Mouse (Mus musculus) neutrophil, adult 83 days (primary cell): ENCODE results near the gene Slc6a9. TPM values are rescaled to one million over a fixed set of nuclear protein-coding genes. Genes with fewer than 3 reads are reported as not detected.

Experiments used
- total RNA-seq, 2 experiments: library from RNA; stranded (reverse); gene quantifications; one replicate each; pipeline ENCODE4 v1.2.4; 2023

Gene Slc6a9
- 1 to 10 TPM; 5.5 to 8.0 TPM for total RNA-seq

DNA sequence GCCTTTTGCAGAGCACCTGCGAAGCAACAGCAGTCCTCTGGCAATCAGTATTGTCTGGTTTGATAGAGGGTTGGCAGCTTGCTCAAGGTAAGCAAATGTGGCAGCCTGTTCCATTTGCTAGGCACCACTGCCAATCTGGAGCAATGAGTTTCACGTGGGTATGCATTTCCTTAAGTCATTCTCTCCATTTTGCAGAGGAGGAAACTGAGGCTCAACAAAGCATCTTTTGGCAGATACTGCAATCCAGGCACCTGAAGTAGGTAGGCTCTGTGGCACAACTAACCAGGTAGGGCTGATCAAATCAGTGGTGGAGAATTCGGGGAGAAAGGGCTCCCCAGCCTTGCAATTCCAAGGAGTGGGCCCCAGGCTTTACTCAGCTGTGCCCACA, at the start of gene Slc6a9:
Slc6a9 (plus strand) TSS at position 50 of the 388 bp plus-strand sequence.

DNA sequence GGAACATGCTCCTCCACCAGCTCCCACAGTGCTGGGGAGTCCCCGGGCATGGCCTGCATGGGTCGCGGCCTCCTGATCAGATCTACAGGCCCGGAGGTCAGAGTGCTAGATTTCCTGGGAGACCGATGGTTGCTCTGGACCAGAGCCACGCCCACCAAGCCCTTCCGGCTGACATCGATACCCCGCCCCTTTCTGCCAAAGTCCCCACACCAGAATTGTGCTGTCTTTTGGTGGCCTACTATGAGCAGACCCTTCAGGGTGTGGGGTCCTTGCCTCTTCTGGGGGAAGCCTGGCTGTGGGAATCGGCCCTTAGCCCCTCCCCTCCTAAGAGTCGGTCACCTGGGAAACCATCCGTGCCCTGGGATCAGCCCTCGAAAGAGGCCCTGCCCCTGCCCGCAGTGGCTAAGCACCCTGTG, 38.2 kb downstream of the Slc6a9 start, which contains the start of gene Ccdc24:
Ccdc24 (minus strand) TSS at position 87 of the 416 bp plus-strand sequence.

DNA sequence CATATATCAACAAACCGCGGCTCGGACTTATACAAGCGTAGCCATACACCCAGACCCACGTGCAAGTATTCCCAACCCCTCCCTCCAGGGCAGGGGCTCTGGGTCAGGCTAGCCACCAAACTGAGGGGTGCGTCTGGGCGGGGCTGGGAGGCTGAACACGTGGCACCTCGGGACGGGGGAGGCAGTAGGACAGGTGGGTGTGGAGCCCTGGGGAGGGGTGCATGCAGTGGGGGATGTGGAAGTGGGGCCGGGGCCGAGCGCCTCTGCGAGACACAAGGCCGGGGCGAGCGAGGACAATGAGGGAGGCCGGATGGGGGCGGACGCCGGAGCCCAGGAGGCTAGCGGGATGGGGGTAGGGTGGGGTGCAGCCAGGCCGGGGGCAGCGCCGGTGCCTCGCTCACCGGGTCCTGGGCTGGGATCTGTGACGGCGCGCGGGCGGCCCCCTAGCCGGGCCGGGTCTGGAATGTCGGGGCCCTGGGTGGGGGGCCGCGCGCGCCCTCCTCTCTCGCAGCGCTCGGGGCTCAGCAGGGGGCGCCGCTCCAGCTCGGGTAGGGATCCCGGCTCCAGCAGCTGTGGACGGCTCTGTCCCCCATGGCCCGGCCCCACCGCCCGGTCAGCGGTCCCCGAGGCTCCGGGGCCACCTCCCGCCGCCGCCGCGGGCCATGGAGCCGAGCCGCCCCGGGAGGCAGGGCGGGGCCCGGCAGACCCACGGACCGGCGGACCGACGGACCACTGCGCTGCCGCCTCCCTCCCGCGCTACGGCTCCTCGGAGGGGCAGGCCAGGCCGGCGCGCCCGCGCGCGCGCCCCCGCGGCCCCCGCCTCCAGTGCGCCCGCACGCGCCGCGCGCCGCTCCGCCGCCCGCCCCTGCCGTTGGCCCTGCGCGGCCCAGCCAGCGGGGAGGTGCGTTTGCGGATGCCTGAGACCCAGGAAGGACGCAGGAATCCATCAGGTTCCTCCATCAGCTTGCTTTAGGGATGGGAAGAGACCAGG, 48.7 kb downstream of the Slc6a9 start, which contains the start of gene B4galt2:
B4galt2 (minus strand) TSS at position 787 of the 991 bp plus-strand sequence.

DNA sequence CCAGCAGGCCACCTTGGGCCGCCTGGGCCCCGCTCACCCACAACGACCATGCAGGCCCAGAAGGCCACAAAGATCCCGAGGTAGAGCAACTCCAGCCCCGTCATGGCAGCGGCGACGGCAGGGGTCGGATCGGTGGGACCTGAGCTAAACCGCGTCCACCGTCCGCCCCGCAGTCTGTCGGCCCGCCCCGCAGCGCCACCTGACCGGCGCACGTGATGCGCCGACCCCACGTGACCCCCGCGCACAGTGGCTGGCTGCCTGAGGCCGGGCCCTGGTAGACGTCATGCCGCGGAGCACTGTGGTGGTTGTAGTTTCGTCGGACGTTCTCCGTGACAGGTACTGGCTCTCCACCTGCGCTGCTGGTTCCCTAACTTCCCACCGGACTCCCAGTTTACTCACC, 52.8 kb downstream of the Slc6a9 start, which contains the start of gene Atp6v0b:
Atp6v0b (minus strand) TSS at position 201 of the 400 bp plus-strand sequence.

DNA sequence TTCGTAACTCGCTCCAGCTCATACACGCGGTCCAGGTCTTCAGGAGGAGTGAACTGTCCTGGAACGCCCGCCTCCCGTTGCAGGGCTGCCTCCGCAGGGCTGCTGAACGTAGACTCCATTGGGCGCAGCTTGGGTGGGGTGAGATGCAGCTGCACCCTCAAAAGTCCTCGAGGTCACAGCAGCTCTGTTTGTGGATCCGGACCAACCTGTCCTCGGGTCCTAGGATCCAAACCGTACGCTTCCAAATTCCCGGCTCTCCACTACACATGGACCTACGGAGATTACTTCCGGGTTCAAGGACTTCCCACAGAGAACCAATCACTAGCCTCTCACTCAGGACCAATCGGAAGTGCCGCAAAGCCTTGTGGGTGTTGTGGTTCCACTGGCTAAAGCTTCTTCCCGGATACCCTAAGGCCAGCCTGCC, 57.4 kb downstream of the Slc6a9 start, which contains the start of gene Dph2:
Dph2 (minus strand) TSS at position 295 of the 424 bp plus-strand sequence.

DNA sequence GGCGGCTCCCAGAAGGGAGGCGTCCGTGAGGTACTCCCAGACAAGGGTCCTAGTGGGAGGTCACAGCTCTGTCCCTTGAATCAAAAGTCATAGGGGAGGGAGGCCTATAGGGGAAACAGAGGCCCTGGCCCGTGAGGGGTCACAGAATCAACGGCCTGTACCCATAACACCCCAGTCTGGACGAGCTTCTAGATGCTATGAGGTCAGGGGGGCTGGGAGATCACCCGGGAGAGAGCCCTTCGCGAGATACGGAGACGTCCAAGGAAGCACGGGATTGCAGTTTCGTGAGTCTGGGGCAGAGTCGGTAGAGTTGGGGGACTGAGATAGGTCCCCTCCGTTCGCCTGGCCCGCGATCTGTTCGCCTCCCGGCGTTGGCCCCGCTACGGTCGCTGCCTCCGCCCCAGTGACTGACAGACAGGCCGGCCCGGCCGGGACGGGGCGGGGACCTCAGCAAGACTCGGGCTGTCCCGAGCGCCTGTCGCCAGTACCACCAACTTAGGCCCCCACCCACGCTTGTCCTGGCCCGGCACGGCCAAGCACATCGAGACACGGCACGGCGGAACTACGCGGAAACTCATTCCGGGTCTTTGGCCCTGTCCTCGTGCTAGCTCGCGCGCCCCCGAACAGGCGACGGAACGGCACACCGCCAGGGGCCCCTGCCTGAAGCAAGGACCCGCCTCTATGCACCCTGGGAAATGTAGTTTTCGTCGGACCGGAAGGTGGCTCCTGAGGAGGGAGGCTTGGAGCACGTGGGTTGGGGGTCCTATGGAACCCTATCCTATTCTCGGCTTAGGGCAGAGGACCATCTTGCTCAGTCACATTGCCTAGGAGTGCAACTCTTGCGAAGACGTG, 80.5 kb downstream of the Slc6a9 start, which contains the start of gene Ipo13:
Ipo13 (minus strand) TSS at position 409 of the 852 bp plus-strand sequence.

Other genes starting within 250 kb of the Slc6a9 start
- gene Dmap1, start 152.2 kb upstream of the Slc6a9 start, total RNA-seq = 10 to 100 TPM; 16.8 to 17.0 TPM
- gene Gm12845, start 110.1 kb upstream of the Slc6a9 start, total RNA-seq = not detected
- gene Klf17, start 68.9 kb upstream of the Slc6a9 start, total RNA-seq = not detected
- not detected for gene Ccdc24, start 38.1 kb downstream of the Slc6a9 start, total RNA-seq
- under 1 TPM in 1 of 2 experiments, not detected in 1; 0.24 TPM for gene B4galt2, start 49.0 kb downstream of the Slc6a9 start, total RNA-seq
- 100 to 1,000 TPM; 305 to 310 TPM for gene Atp6v0b, start 52.8 kb downstream of the Slc6a9 start, total RNA-seq
- gene Dph2, start 57.5 kb downstream of the Slc6a9 start, total RNA-seq = 1 to 10 TPM; 4.0 to 4.7 TPM
- gene Ipo13, start 80.5 kb downstream of the Slc6a9 start, total RNA-seq = 10 to 100 TPM; 20.8 to 23.8 TPM
- gene Artn, start 95.3 kb downstream of the Slc6a9 start, total RNA-seq = not detected